Mouse (Mus musculus) embryonic facial prominence, embryonic 12.5 days (tissue): ENCODE measurements around the gene Bmp5. TPM values are rescaled to one million over a fixed set of nuclear protein-coding genes. Genes with fewer than 3 reads are reported as not detected.
"Not testable (repeated sequence)": the region's sequence is repeated elsewhere in the genome, so short reads cannot be mapped to it uniquely, and the experiment has no call there.

Experiments used
- ATAC-seq: fragments of 200-750 bp; cut with Nextera tagmentation; 2 replicates; pipeline ENCODE4 v1.8.0; 2017; ENCODE audit not compliant: insufficient number of reproducible peaks, insufficient read depth, low FRiP score, low TSS enrichment
- H3K27ac ChIP-seq: fragments of 300-500 bp; sonication (generic); 2 replicates; pipeline ENCODE4 v1.5.1; 2016; ENCODE audit warnings: mild to moderate bottlenecking
- H3K27me3 ChIP-seq: fragments of 300-500 bp; sonication (generic); 2 replicates; pipeline ENCODE4 v1.6.1; 2016; ENCODE audit warnings: mild to moderate bottlenecking, moderate library complexity
- H3K36me3 ChIP-seq: fragments of 300-500 bp; sonication (generic); 2 replicates; pipeline ENCODE4 v1.6.1; 2016; ENCODE audit warnings: mild to moderate bottlenecking
- H3K4me1 ChIP-seq: fragments of 300-500 bp; sonication (generic); 2 replicates; pipeline ENCODE4 v1.6.1; 2016
- H3K4me2 ChIP-seq: fragments of 300-500 bp; sonication (generic); replicated peaks from 2 replicates; pipeline ENCODE4 v1.6.1; 2016; ENCODE audit warnings: mild to moderate bottlenecking, moderate library complexity
- H3K4me3 ChIP-seq: fragments of 300-500 bp; sonication (generic); 2 replicates; pipeline ENCODE4 v1.5.1; 2016; ENCODE audit warnings: mild to moderate bottlenecking
- H3K9ac ChIP-seq: fragments of 300-500 bp; sonication (generic); 2 replicates; pipeline ENCODE4 v1.6.1; 2016; ENCODE audit warnings: mild to moderate bottlenecking, moderate library complexity
- H3K9me3 ChIP-seq: fragments of 300-500 bp; sonication (generic); 2 replicates; pipeline ENCODE4 v1.6.1; 2016; ENCODE audit warnings: mild to moderate bottlenecking, moderate library complexity
- WGBS: fragments of 180-500 bp; shearing (Covaris S2); methylation state at CpG from one replicate; pipeline ENCODE4 v1.1.7; 2016; 5-methylcytosine and 5-hydroxymethylcytosine counted together
- polyA plus RNA-seq: library from polyadenylated mRNA; unstranded; fragments of >200 nt; fragmentation: Nextera tagmentation; extraction: Ambion mirVana; gene quantifications from 2 replicates; pipeline ENCODE4 v1.2.1, GENCODE M21; 2016

Gene Bmp5
- polyA plus RNA-seq, 1 experiment from 2014 or later, result 8.0 TPM

DNA sequence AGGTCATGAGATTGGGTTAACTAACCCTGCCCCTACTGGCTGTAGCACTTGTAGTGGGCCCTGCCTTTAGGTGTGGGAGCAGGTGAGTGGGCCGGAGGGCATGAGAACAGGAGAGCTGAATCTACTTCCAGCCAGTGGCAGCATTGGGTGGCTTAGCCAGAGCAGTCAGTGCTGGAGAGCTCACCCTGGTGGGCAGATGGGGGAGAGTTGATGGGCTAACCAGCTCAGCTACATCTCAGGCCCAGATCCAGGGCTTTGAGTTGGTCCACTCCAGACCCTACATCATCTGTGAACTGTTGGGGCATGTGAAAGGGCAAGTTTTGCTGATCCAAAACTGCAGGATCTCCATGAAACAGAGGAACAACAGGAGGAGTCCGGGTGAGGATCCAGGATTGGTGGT lies 8.4 kb downstream of the Bmp5 start:
- WGBS, result 83% methylated on average over 2 of the region's 2 CpGs

DNA sequence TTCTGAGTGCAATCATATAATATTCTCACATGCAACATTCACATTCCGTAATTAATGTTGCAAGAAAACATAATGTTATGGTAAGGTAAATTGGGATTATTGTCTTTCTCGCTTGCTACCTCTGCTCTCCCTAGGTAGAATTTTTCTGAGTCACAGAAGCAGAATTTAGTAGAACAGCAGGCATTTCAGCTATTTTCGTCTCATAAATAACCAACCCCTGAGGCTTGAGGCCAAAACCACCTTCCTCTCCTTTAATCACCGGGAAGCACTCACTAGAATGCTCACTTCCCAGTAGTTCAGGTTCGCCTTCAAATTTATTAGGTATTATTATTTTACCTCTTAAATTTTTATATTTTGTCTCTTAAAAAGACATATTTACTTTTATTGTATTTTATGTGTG lies 10.8 kb downstream of the Bmp5 start:
- Histone ChIP-seq H3K9ac (no peak overlapping the region), H3K9me3 (no peaks in the 10 kb centered on the region), H3K27me3 (no peaks in the 10 kb centered on the region), H3K27ac (no peak overlapping the region), H3K36me3 (no peaks in the 10 kb centered on the region), H3K4me3 (no peak overlapping the region), H3K4me2 (no peak overlapping the region), H3K4me1 (peaks cover 7% of the 10 kb centered on the region; the same call in 1 of the 2 replicates)
- WGBS, result 81% methylated on average over 5 of the region's 5 CpGs
- ATAC-seq, result no peak

More for the DNA sequence above, 8.4 kb downstream of the Bmp5 start:
- H3K4me1 ChIP-seq, result peaks cover 10% of the 10 kb centered on the region; the same call in 1 of the 2 replicates
- no peaks in the 10 kb centered on the region for H3K9me3 ChIP-seq
- ATAC-seq, result no peak
- no peak overlapping the region for H3K4me2 ChIP-seq
- H3K27ac ChIP-seq, result no peak overlapping the region
- no peak overlapping the region for H3K4me3 ChIP-seq
- H3K9ac ChIP-seq, result no peak overlapping the region
- no peaks in the 10 kb centered on the region for H3K27me3 ChIP-seq
- no peaks in the 10 kb centered on the region for H3K36me3 ChIP-seq

DNA sequence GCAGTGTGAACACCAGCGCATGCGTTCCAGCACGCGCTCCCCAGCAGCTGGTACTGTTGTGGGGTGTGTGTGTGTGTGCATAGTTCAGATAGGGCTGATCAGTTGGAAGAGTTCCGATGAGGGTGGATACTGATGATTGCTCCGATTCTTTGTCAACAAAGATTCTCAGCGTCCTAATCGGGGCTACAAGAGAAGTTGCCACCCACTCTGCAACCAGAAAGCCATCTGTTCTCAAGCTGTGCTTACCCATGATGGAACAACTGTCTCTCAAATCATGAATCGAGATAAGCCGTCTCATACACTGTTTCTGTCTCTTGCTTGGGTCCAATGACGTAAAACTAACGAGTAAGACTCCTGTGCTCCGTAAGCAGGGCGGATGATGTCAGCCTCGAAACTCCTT lies 12.0 kb downstream of the Bmp5 start:
- Histone ChIP-seq H3K9ac (no peak overlapping the region), H3K9me3 (no peaks in the 10 kb centered on the region), H3K36me3 (no peaks in the 10 kb centered on the region), H3K27me3 (no peaks in the 10 kb centered on the region), H3K4me2 (no peak overlapping the region), H3K27ac (no peak overlapping the region), H3K4me3 (no peak overlapping the region), H3K4me1 (no peaks in the 10 kb centered on the region)
- 88% methylated on average over 15 of the region's 15 CpGs for WGBS
- no peak for ATAC-seq

DNA sequence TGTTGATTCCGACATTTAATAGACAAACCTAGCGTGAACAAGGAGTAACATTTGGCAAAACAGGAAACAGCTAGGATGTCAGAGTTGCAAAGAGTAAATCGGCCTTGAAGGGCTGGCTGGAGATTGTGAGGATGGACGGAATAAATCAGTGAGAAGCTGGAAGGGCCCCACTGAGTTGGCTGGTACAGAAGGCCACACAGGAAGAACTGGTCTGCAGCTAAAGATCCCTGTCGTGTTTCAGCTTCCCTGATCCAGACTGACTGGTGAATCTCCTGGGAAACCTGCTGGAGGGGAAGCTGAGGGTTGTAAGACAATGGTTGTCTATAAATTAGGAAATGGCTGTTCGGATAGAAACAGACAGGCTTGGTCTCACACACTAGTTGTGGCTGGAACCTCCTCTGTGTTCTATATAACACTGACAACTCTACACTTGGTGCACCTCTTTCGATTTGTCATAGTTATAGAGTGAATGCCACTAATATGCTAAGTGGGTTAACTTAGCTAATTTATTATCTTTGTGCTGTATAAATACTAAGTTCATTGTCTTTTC lies 14.8 kb downstream of the Bmp5 start:
- no peak overlapping the region for H3K9ac ChIP-seq
- no peaks in the 10 kb centered on the region for H3K4me1 ChIP-seq
- H3K4me2 ChIP-seq, result no peak overlapping the region
- H3K9me3 ChIP-seq, result no peaks in the 10 kb centered on the region
- no peaks in the 10 kb centered on the region for H3K36me3 ChIP-seq
- no peak overlapping the region for H3K27ac ChIP-seq
- WGBS, result 48% methylated on average over 7 of the region's 7 CpGs
- ATAC-seq, result no peak
- no peak overlapping the region for H3K4me3 ChIP-seq
- H3K27me3 ChIP-seq, result no peaks in the 10 kb centered on the region

DNA sequence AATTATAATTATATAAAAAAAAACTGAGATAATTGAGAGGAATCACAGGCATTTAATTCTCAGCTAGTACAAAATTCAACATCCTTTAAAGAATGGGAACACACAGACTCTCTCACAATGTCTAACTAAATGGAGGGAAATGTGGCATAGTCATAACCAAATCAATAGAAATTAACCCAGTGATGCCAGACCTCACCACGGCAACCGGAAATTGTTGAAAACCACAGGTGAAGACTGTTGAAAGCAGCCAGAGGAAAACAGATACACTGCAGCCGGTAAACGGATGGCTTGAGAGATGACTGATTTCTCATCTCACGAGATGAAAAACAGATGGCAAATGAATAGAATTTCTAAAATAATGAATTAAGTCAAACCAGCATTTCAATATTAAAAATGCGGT lies 29.8 kb downstream of the Bmp5 start:
- no peak overlapping the region for H3K9ac ChIP-seq
- no peaks in the 10 kb centered on the region for H3K27me3 ChIP-seq
- 59% methylated on average over 6 of the region's 6 CpGs for WGBS
- ATAC-seq, result no peak
- H3K4me2 ChIP-seq, result no peak overlapping the region
- no peaks in the 10 kb centered on the region for H3K36me3 ChIP-seq
- H3K4me3 ChIP-seq, result no peak overlapping the region
- H3K4me1 ChIP-seq, result no peaks in the 10 kb centered on the region
- H3K27ac ChIP-seq, result no peak overlapping the region
- H3K9me3 ChIP-seq, result no peaks in the 10 kb centered on the region

DNA sequence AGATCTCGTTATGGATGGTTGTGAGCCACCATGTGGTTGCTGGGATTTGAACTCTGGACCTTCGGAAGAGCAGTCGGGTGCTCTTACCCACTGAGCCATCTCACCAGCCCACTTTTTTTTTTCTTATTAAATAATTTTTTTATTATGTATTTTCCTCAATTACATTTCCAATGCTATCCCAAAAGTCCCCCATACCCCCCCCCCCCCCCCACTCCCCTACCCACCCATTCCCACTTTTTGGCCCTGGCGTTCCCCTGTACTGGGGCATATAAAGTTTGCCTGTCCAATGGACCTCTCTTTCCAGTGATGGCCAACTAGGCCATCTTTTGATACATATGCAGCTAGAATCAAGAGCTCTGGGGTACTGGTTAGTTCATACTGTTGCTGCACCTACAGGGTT lies 33.0 kb downstream of the Bmp5 start:
- ATAC-seq, result 0 out of 2 replicates have a peak, but pooled peaks have one; percentile 56
- H3K4me1 ChIP-seq, H3K27me3 ChIP-seq, H3K9me3 ChIP-seq, H3K4me3 ChIP-seq, H3K27ac ChIP-seq, H3K36me3 ChIP-seq, H3K4me2 ChIP-seq, H3K9ac ChIP-seq: not testable (repeated sequence)
- WGBS, result 92% methylated on average over 4 of the region's 4 CpGs

GRCm38 (mm10) chr9:75808659-75809058 lies 33.5 kb downstream of the Bmp5 start:
- H3K27me3 ChIP-seq, result no peaks in the 10 kb centered on the region
- WGBS, result 86% methylated on average over 7 of the region's 7 CpGs
- H3K27ac ChIP-seq, result no peak overlapping the region
- no peaks in the 10 kb centered on the region for H3K9me3 ChIP-seq
- ATAC-seq, result no peak
- no peak overlapping the region for H3K9ac ChIP-seq
- no peak overlapping the region for H3K4me2 ChIP-seq
- H3K36me3 ChIP-seq, result no peaks in the 10 kb centered on the region
- H3K4me3 ChIP-seq, result no peak overlapping the region
- H3K4me1 ChIP-seq, result no peaks in the 10 kb centered on the region

DNA sequence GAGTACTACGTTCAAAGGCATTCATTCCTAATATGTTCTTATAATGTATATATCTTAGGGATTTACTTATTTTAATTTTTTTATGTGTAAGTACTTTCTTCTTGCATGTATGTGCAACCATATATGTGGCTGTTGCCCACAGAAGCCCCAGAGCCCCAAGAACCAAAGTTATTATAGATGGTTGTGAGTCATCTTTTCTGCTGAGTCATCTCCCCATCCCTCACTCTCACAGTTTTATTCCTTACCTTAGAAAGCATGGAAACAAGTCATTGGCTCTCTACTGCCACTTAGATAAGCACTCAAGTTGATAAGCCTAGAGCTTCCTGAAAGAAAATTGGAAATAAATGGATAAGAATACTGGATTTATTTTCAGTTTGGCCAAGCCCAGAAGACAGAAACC lies 40.0 kb downstream of the Bmp5 start:
- no peak overlapping the region for H3K4me2 ChIP-seq
- no peak overlapping the region for H3K9ac ChIP-seq
- H3K36me3 ChIP-seq, result no peaks in the 10 kb centered on the region
- no peak overlapping the region for H3K4me3 ChIP-seq
- no peaks in the 10 kb centered on the region for H3K27me3 ChIP-seq
- H3K27ac ChIP-seq, result no peak overlapping the region
- H3K9me3 ChIP-seq, result no peaks in the 10 kb centered on the region
- WGBS, result 95% methylated on average over 1 of the region's 1 CpGs
- no peaks in the 10 kb centered on the region for H3K4me1 ChIP-seq
- no peak for ATAC-seq

DNA sequence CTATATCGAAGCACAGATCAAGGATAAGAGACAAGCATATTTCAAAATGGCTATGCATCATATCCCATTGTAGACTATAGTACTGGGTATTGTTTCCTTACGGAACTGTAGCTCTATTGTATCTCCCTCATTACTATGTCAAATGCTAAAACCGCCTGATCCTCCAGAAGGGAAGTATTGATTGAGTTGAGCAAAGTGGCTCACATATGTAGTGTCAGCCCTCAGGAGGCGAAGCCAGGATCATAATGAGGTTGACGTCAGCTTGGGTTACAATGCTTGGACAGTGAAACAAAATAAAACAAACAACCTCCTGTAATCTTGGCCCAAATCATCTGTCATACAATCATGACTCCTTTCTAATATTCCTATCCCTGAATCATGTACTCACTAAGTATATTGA lies 43.2 kb downstream of the Bmp5 start:
- Histone ChIP-seq H3K27me3 (no peaks in the 10 kb centered on the region), H3K9me3 (no peaks in the 10 kb centered on the region), H3K4me2 (no peak overlapping the region), H3K4me1 (no peaks in the 10 kb centered on the region), H3K36me3 (no peaks in the 10 kb centered on the region), H3K27ac (no peak overlapping the region), H3K9ac (no peak overlapping the region), H3K4me3 (no peak overlapping the region)
- ATAC-seq, result no peak
- WGBS, result 82% methylated on average over 5 of the region's 5 CpGs

DNA sequence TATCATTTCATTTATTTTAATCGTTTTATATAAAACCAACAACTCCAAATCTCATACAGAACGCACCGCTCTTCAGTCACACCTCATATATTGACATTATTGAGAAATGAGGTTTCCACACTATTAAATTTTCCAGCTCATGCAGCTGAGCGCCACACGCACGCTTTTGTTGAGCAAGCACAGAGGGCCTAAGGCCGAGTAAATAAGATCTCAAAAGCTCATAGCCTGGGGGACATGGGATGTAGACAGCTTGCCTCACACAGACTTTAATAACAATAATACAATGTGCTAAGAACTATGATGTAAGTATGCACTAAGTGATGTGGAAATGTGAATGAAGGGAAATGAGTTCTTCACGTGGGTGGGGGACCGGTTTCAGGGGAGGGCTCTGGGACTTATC lies 57.3 kb downstream of the Bmp5 start:
- ATAC-seq, result no peak
- WGBS, result 79% methylated on average over 9 of the region's 9 CpGs

GRCm38 (mm10) chr9:75833189-75833732 lies 58.1 kb downstream of the Bmp5 start:
- WGBS, result 92% methylated on average over 5 of the region's 5 CpGs
- no peak for ATAC-seq
- H3K9me3 ChIP-seq, result no peaks in the 10 kb centered on the region

More for the DNA sequence above, 57.3 kb downstream of the Bmp5 start:
- Histone ChIP-seq H3K9me3 (no peaks in the 10 kb centered on the region), H3K27me3 (no peaks in the 10 kb centered on the region), H3K9ac (no peak overlapping the region), H3K36me3 (no peaks in the 10 kb centered on the region), H3K4me3 (no peak overlapping the region), H3K4me1 (no peaks in the 10 kb centered on the region), H3K4me2 (no peak overlapping the region), H3K27ac (no peak overlapping the region)

DNA sequence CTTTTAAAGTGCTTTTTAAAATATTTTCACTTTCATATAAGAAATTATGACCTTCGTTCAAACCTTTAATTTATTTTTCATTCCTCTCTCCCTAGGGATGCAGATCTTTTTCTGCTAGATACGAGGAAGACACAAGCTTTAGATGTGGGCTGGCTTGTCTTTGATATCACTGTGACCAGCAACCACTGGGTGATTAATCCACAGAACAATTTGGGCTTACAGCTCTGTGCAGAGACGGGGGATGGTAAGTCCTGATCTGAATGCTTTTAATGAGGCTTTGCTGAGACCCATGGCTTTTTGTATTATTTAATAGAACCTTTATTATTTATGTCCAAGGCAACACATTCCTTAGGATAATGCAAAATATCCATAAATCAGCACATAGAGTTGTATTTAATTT lies 64.3 kb downstream of the Bmp5 start:
- H3K4me1 ChIP-seq, result peaks cover 2% of the 10 kb centered on the region; the same call in 1 of the 2 replicates
- no peaks in the 10 kb centered on the region for H3K36me3 ChIP-seq
- H3K27ac ChIP-seq, result no peak overlapping the region
- no peaks in the 10 kb centered on the region for H3K27me3 ChIP-seq
- no peak for ATAC-seq
- H3K9ac ChIP-seq, result no peak overlapping the region
- WGBS, result 67% methylated on average over 3 of the region's 3 CpGs
- H3K4me2 ChIP-seq, result no peak overlapping the region
- no peaks in the 10 kb centered on the region for H3K9me3 ChIP-seq
- no peak overlapping the region for H3K4me3 ChIP-seq

More at GRCm38 (mm10) chr9:75833189-75833732, 58.1 kb downstream of the Bmp5 start:
- Histone ChIP-seq H3K27ac (no peak overlapping the region), H3K4me1 (no peaks in the 10 kb centered on the region), H3K36me3 (no peaks in the 10 kb centered on the region), H3K4me3 (no peak overlapping the region), H3K9ac (no peak overlapping the region), H3K27me3 (no peaks in the 10 kb centered on the region), H3K4me2 (no peak overlapping the region)
